Mouse (Mus musculus) olfactory bulb, adult 2 months (tissue): Measurements from ENCODE around the gene Pbxip1.

ENCODE experiments used
- CTCF ChIP-seq: fragments of 200-500 bp; IDR thresholded peaks from 2 replicates; pipeline ENCODE4 v1.5.1; 2012; ENCODE audit warnings: low read depth, mild to moderate bottlenecking, low read length, moderate library complexity; ENCODE audit not compliant: insufficient read depth
- POLR2A ChIP-seq: fragments of 200-500 bp; IDR thresholded peaks from 2 replicates; pipeline ENCODE4 v1.6.1; 2012; ENCODE audit warnings: mild to moderate bottlenecking, low read depth, low read length, moderate library complexity; ENCODE audit not compliant: insufficient read depth

- TF ChIP-seq CTCF (no peak), POLR2A (no peak)
These were observed 55.1 kb downstream of the Pbxip1 start for GRCm38 (mm10) chr3:89491559-89491958.
